Mouse (Mus musculus) gonadal fat pad, adult 2 months (tissue): Measurements from ENCODE around the gene Popdc3. TPM values are rescaled to one million over a fixed set of nuclear protein-coding genes. Genes with fewer than 3 reads are reported as not detected.
"Not testable (repeated sequence)": the region's sequence is repeated elsewhere in the genome, so short reads cannot be mapped to it uniquely, and the experiment has no call there.

Experiments
- DNase-seq: peaks from one replicate; pipeline ENCODE4 v3.0.0-alpha.2; 2012; ENCODE audit warnings: low read depth
- polyA plus RNA-seq: library from polyadenylated mRNA; depleted of rRNA; stranded (reverse); fragments of >200 nt; gene quantifications from 2 replicates; pipeline ENCODE4 v1.2.3, GENCODE M21; 2012; rRNA removed

The Popdc3 gene
- polyA plus RNA-seq, 1 experiment = 1.1 TPM

- no peak for DNase-seq
Measured at GRCm38 (mm10) chr10:45311624-45312023, 133.7 kb downstream of the Popdc3 start.

- no peak for DNase-seq
Measured at GRCm38 (mm10) chr10:45314865-45315264, 137.0 kb downstream of the Popdc3 start.

- DNase-seq = no peak
Measured at GRCm38 (mm10) chr10:45318922-45319321, 141.0 kb downstream of the Popdc3 start.

- no peak for DNase-seq
Measured at GRCm38 (mm10) chr10:45320296-45320695, 142.4 kb downstream of the Popdc3 start.

- no peak for DNase-seq
Measured at GRCm38 (mm10) chr10:45324159-45324558, 146.3 kb downstream of the Popdc3 start.

GRCm38 (mm10) chr10:45328196-45329000 lies 150.5 kb downstream of the Popdc3 start:
- no peak for DNase-seq

- DNase-seq = no peak
Measured at GRCm38 (mm10) chr10:45334925-45335324, 157.0 kb downstream of the Popdc3 start.

GRCm38 (mm10) chr10:45335434-45336422 lies 157.8 kb downstream of the Popdc3 start, which contains the start of gene Bves:
Gene Bves, plus strand, starts transcription at chr10:45335772.
- no peak for DNase-seq

GRCm38 (mm10) chr10:45339106-45339505 lies 161.2 kb downstream of the Popdc3 start:
- no peak for DNase-seq

- DNase-seq = no peak
Measured at GRCm38 (mm10) chr10:45344381-45344780, 166.5 kb downstream of the Popdc3 start.

GRCm38 (mm10) chr10:45345217-45345616 lies 167.3 kb downstream of the Popdc3 start:
- DNase-seq = no peak

GRCm38 (mm10) chr10:45348143-45348542 lies 170.2 kb downstream of the Popdc3 start:
- DNase-seq = not testable (repeated sequence)

- no peak for DNase-seq
Measured at GRCm38 (mm10) chr10:45356091-45356490, 178.2 kb downstream of the Popdc3 start.

GRCm38 (mm10) chr10:45363396-45363795 lies 185.5 kb downstream of the Popdc3 start:
- no peak for DNase-seq

GRCm38 (mm10) chr10:45366987-45367705 lies 189.2 kb downstream of the Popdc3 start:
- no peak for DNase-seq

Other genes with a start within 250 kb of the Popdc3 start
- gene Prep, start 110.9 kb upstream of the Popdc3 start, polyA plus RNA-seq = 7.8 and 8.1 TPM in 2 replicates
- gene Bves, start 157.7 kb downstream of the Popdc3 start, polyA plus RNA-seq = 1.5 and 1.7 TPM in 2 replicates